ENCODE assay signal across 9 mouse cellular contexts in genomic region chr10:90043287-90043686, GRCm38 (mm10).
DNase-seq lines count a peak whose midpoint lies in the region; ATAC-seq lines count a peak whose summit lies in the region.
"Had no signal": no experiment of that assay in that cellular context is flagged by ENCODE, and none has a peak within 500 bp of the region (broad histone marks: within the 10 kb centered on the region; RNA-seq: fewer than 3 reads in every experiment).

No protein-coding gene starts in this region.

- ATAC-seq in common myeloid progenitor, adult 5-6 weeks (replicated peaks; ENCODE audit: low read depth, poor library complexity, severe bottlenecking) = 0 out of 2 replicates have a peak, but pooled peaks have one; percentile 32
- peak; percentile 70 for ATAC-seq in midbrain, embryonic 16.5 days
- no peak for ATAC-seq in megakaryocyte progenitor cell, adult 5-6 weeks (replicated peaks; ENCODE audit: poor library complexity)
- no peak for ATAC-seq in activated CD4-positive, CD25-positive, alpha-beta regulatory T cell, adult 4 months

- no peaks in the 10 kb centered on the region for H3K36me3 ChIP-seq in midbrain, embryonic 16.5 days (ENCODE audit: control insufficient read depth, insufficient read depth, low read length)

- 31% methylated on average over 5 of the region's 5 CpGs for WGBS in midbrain, embryonic 16.5 days

- DNase-seq in left cerebral cortex, adult 11 months (ENCODE audit: low spot score) = peak; percentile 10
- DNase-seq in left cerebral cortex, postnatal 25 days (ENCODE audit: low spot score in 2 of 2) = no peak
- peak; percentile 33 for DNase-seq in cerebellum, adult 11 months
- DNase-seq in urinary bladder, postnatal 25 days (ENCODE audit: low spot score) = no peak

- H3K27ac ChIP-seq in midbrain, embryonic 16.5 days (ENCODE audit: low read length) = no peak overlapping the region
- H3K27ac ChIP-seq: liver, embryonic 14.5 days had no signal

- H3K27me3 ChIP-seq in midbrain, embryonic 16.5 days (ENCODE audit: control insufficient read depth, insufficient read depth, low read depth, low read length) = no peaks in the 10 kb centered on the region

- H3K9ac ChIP-seq in midbrain, embryonic 16.5 days (ENCODE audit: low read depth, low read length) = no peak overlapping the region
- H3K9ac ChIP-seq: liver, embryonic 14.5 days had no signal

- H3K4me3 ChIP-seq in midbrain, embryonic 16.5 days (ENCODE audit: low read depth, low read length) = no peak overlapping the region

- intact Hi-C loops in left cerebral cortex, postnatal 25 days (cut with DNase I) = no loop called here

- H3K4me2 ChIP-seq in midbrain, embryonic 16.5 days (ENCODE audit: low read length) = no peak overlapping the region

- H3K4me1 ChIP-seq in midbrain, embryonic 16.5 days (ENCODE audit: control insufficient read depth, insufficient read depth, low read length) = no peaks in the 10 kb centered on the region

- H3K9me3 ChIP-seq in midbrain, embryonic 16.5 days (replicated peaks; ENCODE audit: control insufficient read depth, low read length, poor library complexity, severe bottlenecking) = no peaks in the 10 kb centered on the region

Comparison
In these comparisons a context has a peak if more than half of its experiments do, and no peak if none do; other contexts are left out.
1. DNase-seq: peak in left cerebral cortex, adult 11 months (single experiment) and cerebellum, adult 11 months (single experiment); none in left cerebral cortex, postnatal 25 days (0 of 2) and urinary bladder, postnatal 25 days (single experiment).
2. ATAC-seq: peak in common myeloid progenitor, adult 5-6 weeks (single experiment) and midbrain, embryonic 16.5 days (single experiment); none in megakaryocyte progenitor cell, adult 5-6 weeks (single experiment) and activated CD4-positive, CD25-positive, alpha-beta regulatory T cell, adult 4 months (single experiment).